In the genomic region with DNA sequence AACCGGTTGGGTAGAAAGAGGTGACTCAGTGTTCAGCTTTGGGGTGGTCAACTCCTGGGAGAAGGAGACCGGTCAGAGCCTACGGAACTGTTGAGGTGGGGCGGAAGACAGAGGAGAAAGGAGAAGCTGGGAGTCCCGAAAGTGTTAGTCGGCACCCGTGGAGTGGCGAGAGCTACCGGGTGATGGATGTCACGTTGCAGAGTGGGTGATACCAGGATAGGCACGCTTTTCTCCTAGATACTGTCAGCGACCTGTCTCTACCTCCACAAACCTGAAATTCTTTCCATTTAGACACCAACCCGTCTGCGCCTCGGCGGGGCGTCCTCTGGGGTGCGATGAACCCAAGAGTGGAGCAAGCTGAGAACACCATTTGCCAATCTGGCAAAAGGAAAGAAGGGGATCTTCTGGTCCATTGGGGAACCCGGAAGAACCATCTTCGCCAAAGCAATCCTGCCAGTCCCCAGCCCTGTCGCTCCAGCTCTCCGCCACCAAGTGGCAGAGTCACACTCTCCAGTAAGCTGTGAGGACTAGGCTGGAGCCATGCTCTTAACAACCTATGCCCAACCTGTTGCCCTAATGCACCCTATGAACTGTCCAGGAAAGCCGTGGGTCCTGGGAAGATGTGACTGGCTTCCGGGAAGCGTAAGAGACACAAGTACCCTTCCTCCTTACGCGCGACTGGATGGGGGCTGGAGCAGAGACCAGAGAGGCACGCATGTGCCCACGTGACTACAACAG, we compare ENCODE assay signal across 8 mouse cellular contexts. TPM values are rescaled to one million over a fixed set of nuclear protein-coding genes. Genes with fewer than 3 reads are reported as not detected.
A peak's percentile ranks its signal among the peaks of the same experiment; 100 is the strongest.
DNase-seq lines count a peak whose midpoint lies in the region; ATAC-seq lines count a peak whose summit lies in the region.

TSS of gene 9230102O04Rik (minus strand) at position 628 of the 738 bp plus-strand sequence.

- peaks cover 4% of the 10 kb centered on the region; the same call in 1 of the 2 replicates for H3K9me3 ChIP-seq in limb, embryonic 12.5 days

- H3K4me3 ChIP-seq in limb, embryonic 12.5 days (replicated peaks): peak within 1 kb of the TSS; percentile 19

- H3K36me3 ChIP-seq in limb, embryonic 12.5 days: no peaks in the 10 kb centered on the region

- H3K9ac ChIP-seq in limb, embryonic 12.5 days (replicated peaks): no peak within 1 kb of the TSS

- H3K27ac ChIP-seq in limb, embryonic 12.5 days: no peak within 1 kb of the TSS

- DNase-seq in cerebellum, postnatal 14 days: peak; percentile 49 to 64
- DNase-seq in brain, adult 2 months (ENCODE audit: low read depth, low spot score): peak; percentile 20
- peak; percentile 52 for DNase-seq in heart, postnatal 4 days
- peak; percentile 74 for DNase-seq in naive thymus-derived CD4-positive, alpha-beta T cell, adult 2 months (ENCODE audit: low read depth)
- DNase-seq in left cerebral cortex, postnatal 14 days (ENCODE audit: low spot score in 2 of 2): no peak
- no peak for DNase-seq in layer of hippocampus, adult 9-11 months

- peaks cover 95% of the 10 kb centered on the region for H3K27me3 ChIP-seq in limb, embryonic 12.5 days

- intact Hi-C loops in left cerebral cortex, postnatal 14 days (cut with DNase I): loop anchor here (5.0 to 10.0 kb wide), 2 partner anchors 123 to 1214 kb away; no protein-coding TSS in a partner anchor

- peak within 1 kb of the TSS; percentile 39 for H3K4me2 ChIP-seq in limb, embryonic 12.5 days

- peaks cover 11% of the 10 kb centered on the region for H3K4me1 ChIP-seq in limb, embryonic 12.5 days (replicated peaks)

- WGBS in limb, embryonic 12.5 days: under 1% methylated on average over 30 of the region's 30 CpGs

- no peak for ATAC-seq in cerebellum, adult (ENCODE audit: insufficient number of reproducible peaks, low FRiP score, low TSS enrichment)
- no peak for ATAC-seq in limb, embryonic 12.5 days (ENCODE audit: insufficient number of reproducible peaks, insufficient read depth, low FRiP score, low TSS enrichment, low read depth)

RNA-seq across cellular contexts. Expression of gene 9230102O04Rik, which starts in this region (rescaled TPM):
- total RNA-seq in heart, postnatal 4 days (2021): not detected
- polyA plus RNA-seq in limb, embryonic 12.5 days (2016; fragmentation: Nextera tagmentation; extraction: Ambion mirVana): 0.55 TPM in 1 of 2 replicates, not detected in the other
- total RNA-seq in left cerebral cortex, postnatal 14 days (2021): not detected

Comparison
In these comparisons a context has a peak if more than half of its experiments do, and no peak if none do; other contexts are left out.
1. Peak in DNase-seq in heart, postnatal 4 days; RNA of the gene not detected or under 1 TPM.
2. DNase-seq: peak in cerebellum, postnatal 14 days (2 of 2), brain, adult 2 months (single experiment) and naive thymus-derived CD4-positive, alpha-beta T cell, adult 2 months (single experiment); none in left cerebral cortex, postnatal 14 days (0 of 2) and layer of hippocampus, adult 9-11 months (single experiment).